Mouse (Mus musculus): ENCODE results near the gene 1700025G04Rik. TPM values are rescaled to one million over a fixed set of nuclear protein-coding genes. Genes with fewer than 3 reads are reported as not detected.

The 1700025G04Rik gene
- polyA plus RNA-seq, 1 experiment from 2014 or later = 16.7 TPM

DNA sequence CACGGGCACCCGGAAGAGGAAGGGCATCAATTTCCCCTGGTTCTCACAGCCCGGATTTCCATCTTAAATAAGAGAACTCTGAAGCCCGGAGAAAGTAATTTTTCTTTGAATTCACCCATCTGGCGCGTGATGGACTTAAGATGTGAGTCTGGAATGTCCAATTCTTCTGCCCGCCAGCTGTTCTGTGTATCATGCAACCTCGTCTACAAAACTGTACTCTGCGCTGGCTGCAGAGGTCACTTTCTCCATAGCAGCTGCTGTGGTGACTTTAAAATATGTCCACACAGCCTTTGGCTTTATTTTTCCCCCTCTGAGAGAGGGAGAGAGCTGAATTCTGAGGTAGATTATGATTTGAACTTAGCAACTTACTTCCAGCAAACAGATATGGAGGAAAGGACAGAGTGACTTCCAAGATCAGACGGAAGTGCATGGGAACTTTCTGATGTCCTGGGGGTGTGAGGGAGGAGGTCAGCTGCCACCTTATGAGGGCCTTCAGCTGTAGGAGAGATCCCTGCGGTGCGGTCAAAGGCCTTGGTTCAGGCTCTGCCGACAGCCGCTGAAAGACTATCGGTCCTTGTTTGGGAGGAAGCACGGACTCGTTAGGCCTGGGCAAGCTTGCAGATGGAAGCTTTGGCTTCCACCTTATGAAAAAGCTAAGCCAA, 226.7 kb downstream of the 1700025G04Rik start:
- no peaks in the 10 kb centered on the region for H3K36me3 ChIP-seq (ENCODE audit: control insufficient read depth, insufficient read depth, low read length)
- H3K27ac ChIP-seq (ENCODE audit: low read length) = peak overlapping the region; percentile 90
- peak; percentile 91 for ATAC-seq (ENCODE audit: low read depth)
- no peak overlapping the region for H3K4me2 ChIP-seq (ENCODE audit: low read depth, low read length)
- no peaks in the 10 kb centered on the region; the same call in 1 of the 2 replicates for H3K27me3 ChIP-seq (ENCODE audit: control insufficient read depth, insufficient read depth, low read depth, low read length)
- H3K9me3 ChIP-seq (ENCODE audit: control insufficient read depth, low read length) = no peaks in the 10 kb centered on the region
- H3K9ac ChIP-seq (ENCODE audit: low read length) = no peak overlapping the region
- H3K4me1 ChIP-seq (replicated peaks; ENCODE audit: control insufficient read depth, insufficient read depth, low read length) = peaks cover 4% of the 10 kb centered on the region; the same call in 1 of the 2 replicates
- H3K4me3 ChIP-seq (ENCODE audit: low read length) = no peak overlapping the region
- WGBS = 48% methylated on average over 17 of the region's 17 CpGs

DNA sequence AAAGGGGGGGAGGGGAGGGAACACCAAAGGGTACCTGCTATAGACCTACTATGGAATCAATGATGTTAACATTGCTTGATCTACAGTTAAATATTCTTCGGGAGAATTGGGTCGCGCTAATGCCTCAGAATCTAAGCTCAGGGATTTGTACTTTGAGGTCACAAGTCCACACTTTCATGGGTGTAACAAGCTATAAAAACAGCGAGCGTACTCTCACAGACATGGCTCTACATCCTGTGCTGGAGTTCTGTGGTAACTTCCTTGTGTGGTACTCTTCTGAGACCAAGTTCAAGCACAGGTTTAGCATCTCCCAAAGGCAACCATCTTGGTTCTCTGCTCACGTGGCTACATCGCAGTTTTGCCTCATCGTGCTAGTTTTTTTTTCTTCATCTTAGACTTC, 227.8 kb downstream of the 1700025G04Rik start:
- Histone ChIP-seq H3K4me2 (ENCODE audit: low read depth, low read length) (no peak overlapping the region), H3K4me3 (ENCODE audit: low read length) (no peak overlapping the region), H3K9me3 (ENCODE audit: control insufficient read depth, low read length) (no peaks in the 10 kb centered on the region), H3K4me1 (replicated peaks; ENCODE audit: control insufficient read depth, insufficient read depth, low read length) (peaks cover 4% of the 10 kb centered on the region; the same call in 1 of the 2 replicates), H3K9ac (ENCODE audit: low read length) (no peak overlapping the region), H3K36me3 (ENCODE audit: control insufficient read depth, insufficient read depth, low read length) (no peaks in the 10 kb centered on the region), H3K27ac (ENCODE audit: low read length) (no peak overlapping the region), H3K27me3 (ENCODE audit: control insufficient read depth, insufficient read depth, low read depth, low read length) (no peaks in the 10 kb centered on the region; the same call in 1 of the 2 replicates)
- WGBS = 90% methylated on average over 8 of the region's 8 CpGs
- no peak for ATAC-seq (ENCODE audit: low read depth)

DNA sequence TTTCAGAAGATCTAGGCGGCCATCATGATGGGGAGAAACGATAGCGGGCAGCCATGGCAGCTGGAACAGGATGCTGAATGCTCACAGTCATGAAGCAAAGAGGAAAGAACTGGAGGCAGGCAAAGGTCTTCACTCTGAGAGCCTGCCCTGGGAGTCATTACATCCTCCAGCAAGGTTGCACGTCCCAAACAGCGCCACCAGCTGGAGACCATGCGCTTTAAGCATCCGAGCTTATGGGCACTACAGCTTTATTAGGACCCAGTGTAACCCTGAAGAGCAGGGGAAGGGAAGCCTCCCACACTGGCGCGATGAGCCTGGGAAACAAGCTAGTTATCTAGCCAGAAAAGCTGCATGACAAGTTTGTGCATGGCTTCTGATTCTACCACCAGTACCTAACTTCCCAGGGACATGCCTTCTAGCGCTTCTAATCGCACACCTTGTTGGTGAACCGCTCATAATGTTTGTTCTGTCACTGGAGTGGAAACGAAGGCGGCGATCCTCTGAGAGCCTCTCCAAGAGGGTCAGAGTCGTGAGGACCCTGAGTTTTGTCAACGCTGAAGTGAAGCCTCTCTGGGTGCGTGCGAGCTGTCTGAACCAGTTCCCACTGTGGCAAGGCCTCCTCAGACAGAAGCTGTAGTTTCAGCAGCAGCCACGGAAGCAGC, 228.5 kb downstream of the 1700025G04Rik start:
- WGBS = 57% methylated on average over 20 of the region's 20 CpGs
- H3K4me2 ChIP-seq (ENCODE audit: low read depth, low read length) = no peak overlapping the region
- no peak for ATAC-seq (ENCODE audit: low read depth)
- H3K27ac ChIP-seq (ENCODE audit: low read length) = no peak overlapping the region
- H3K4me1 ChIP-seq (replicated peaks; ENCODE audit: control insufficient read depth, insufficient read depth, low read length) = peaks cover 4% of the 10 kb centered on the region; the same call in 1 of the 2 replicates
- H3K27me3 ChIP-seq (ENCODE audit: control insufficient read depth, insufficient read depth, low read depth, low read length) = no peaks in the 10 kb centered on the region; the same call in 1 of the 2 replicates
- no peak overlapping the region for H3K9ac ChIP-seq (ENCODE audit: low read length)
- no peaks in the 10 kb centered on the region for H3K36me3 ChIP-seq (ENCODE audit: control insufficient read depth, insufficient read depth, low read length)
- H3K9me3 ChIP-seq (ENCODE audit: control insufficient read depth, low read length) = no peaks in the 10 kb centered on the region
- H3K4me3 ChIP-seq (ENCODE audit: low read length) = no peak overlapping the region

DNA sequence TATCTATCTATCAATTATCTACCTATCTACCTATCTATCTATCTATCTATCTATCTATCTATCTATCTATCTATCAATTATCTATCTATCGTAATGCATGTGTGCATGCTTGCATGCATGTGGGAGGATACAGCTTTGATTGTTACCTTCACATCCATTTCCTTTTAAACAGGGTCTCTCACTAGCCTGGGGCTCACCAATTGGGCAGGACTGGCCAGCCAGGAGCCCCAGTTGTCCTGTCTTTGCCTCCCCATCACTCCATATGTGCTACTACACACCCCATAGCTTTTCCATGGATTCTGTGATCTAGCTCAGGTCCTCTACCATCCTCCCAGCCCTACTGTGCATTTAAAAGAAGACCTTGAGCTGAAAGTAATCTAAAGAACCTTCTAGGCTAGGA, 231.5 kb downstream of the 1700025G04Rik start:
- Histone ChIP-seq H3K4me3 (ENCODE audit: low read length) (no peak overlapping the region), H3K27ac (ENCODE audit: low read length) (no peak overlapping the region), H3K27me3 (ENCODE audit: control insufficient read depth, insufficient read depth, low read depth, low read length) (no peaks in the 10 kb centered on the region; the same call in 1 of the 2 replicates), H3K4me2 (ENCODE audit: low read depth, low read length) (no peak overlapping the region), H3K4me1 (replicated peaks; ENCODE audit: control insufficient read depth, insufficient read depth, low read length) (no peaks in the 10 kb centered on the region), H3K36me3 (ENCODE audit: control insufficient read depth, insufficient read depth, low read length) (no peaks in the 10 kb centered on the region), H3K9me3 (ENCODE audit: control insufficient read depth, low read length) (no peaks in the 10 kb centered on the region), H3K9ac (ENCODE audit: low read length) (no peak overlapping the region)
- no peak for ATAC-seq (ENCODE audit: low read depth)
- 89% methylated on average over 1 of the region's 1 CpGs for WGBS

DNA sequence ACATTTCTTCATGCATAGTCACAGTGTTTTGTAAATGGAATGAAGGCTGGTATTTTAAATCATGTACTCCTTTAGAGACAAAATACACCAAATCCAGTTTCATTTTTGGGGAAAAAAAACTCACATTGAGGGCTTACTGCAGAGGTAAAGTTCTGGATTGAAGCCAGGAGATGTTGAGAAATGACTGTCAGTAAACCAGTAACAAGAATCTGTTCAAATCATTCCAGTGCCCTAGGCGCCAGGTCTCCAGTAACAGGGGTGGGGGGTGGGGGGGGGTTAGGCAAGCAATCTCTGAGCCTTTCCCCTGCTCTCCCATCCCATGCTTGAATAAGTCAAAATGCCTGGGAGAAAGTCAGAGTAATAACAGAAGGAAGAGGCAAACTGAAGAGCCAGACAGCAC, 234.4 kb downstream of the 1700025G04Rik start:
- no peak overlapping the region for H3K9ac ChIP-seq (ENCODE audit: low read length)
- H3K36me3 ChIP-seq (ENCODE audit: control insufficient read depth, insufficient read depth, low read length) = no peaks in the 10 kb centered on the region
- H3K27ac ChIP-seq (ENCODE audit: low read length) = no peak overlapping the region
- no peaks in the 10 kb centered on the region for H3K9me3 ChIP-seq (ENCODE audit: control insufficient read depth, low read length)
- WGBS = 40% methylated on average over 1 of the region's 1 CpGs
- no peaks in the 10 kb centered on the region; the same call in 1 of the 2 replicates for H3K27me3 ChIP-seq (ENCODE audit: control insufficient read depth, insufficient read depth, low read depth, low read length)
- H3K4me3 ChIP-seq (ENCODE audit: low read length) = no peak overlapping the region
- ATAC-seq (ENCODE audit: low read depth) = no peak
- H3K4me1 ChIP-seq (replicated peaks; ENCODE audit: control insufficient read depth, insufficient read depth, low read length) = no peaks in the 10 kb centered on the region
- no peak overlapping the region for H3K4me2 ChIP-seq (ENCODE audit: low read depth, low read length)

DNA sequence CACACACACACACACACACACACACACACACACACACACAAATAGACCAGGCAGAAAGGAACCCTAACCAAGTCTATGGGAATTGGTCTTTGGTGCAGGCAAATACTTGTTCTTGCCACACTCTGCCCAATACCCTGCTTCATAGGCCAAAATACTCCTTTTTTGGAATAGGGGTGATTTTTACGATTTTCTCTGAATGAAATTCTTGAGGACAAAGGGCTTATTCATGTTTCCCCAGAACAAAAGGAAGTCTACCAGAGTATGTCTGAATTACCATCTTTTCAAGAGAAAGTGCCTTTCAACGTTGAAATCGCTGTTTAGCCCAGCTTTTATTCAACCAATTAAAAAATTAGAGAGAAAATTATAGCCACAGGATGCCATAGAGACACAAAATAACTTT, 237.9 kb downstream of the 1700025G04Rik start:
- no peak overlapping the region for H3K9ac ChIP-seq (ENCODE audit: low read length)
- WGBS = 75% methylated on average over 3 of the region's 3 CpGs
- no peak for ATAC-seq (ENCODE audit: low read depth)

DNA sequence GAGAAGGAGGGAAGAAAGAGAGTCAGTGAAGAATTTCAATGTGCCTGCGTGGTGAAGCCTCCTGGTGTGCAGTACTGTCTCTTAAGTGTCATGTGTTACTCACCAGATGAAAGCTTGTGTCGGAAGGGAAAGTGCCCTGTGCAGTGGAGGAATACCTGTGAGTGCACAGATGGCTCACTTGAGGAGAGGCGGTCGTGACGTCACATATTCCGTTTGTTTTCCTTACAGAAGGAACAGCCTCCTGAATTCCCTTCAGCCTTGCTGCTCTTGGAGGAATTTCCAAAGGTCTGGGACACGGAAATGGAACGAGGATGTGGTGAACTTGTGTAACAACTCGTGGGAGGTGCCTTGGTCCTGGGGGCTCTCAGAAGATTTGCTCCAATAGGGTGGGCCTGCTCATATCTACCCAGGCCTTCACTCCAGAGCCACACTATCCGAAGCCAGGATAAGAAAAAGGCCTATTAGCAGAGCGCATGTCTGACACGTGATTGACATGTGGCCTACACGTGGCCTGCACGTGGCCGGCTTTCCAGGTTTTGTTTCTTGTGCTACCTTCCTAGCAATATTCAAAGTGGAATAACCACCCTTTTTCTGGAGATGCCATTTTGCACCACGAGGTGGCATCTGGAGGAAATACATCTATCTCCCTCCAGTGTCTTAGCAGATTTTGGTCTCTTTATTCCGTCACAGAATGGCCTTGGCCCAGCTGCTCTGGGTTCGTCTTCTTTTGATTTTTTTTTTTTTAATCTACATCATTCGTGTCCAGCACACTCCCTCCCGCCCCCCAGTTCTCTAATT, 238.7 kb downstream of the 1700025G04Rik start:
- no peaks in the 10 kb centered on the region for H3K4me1 ChIP-seq (replicated peaks; ENCODE audit: control insufficient read depth, insufficient read depth, low read length)
- no peak overlapping the region for H3K4me3 ChIP-seq (ENCODE audit: low read length)
- ATAC-seq (ENCODE audit: low read depth) = no peak
- WGBS = 79% methylated on average over 20 of the region's 20 CpGs
- no peaks in the 10 kb centered on the region for H3K27me3 ChIP-seq (ENCODE audit: control insufficient read depth, insufficient read depth, low read depth, low read length)
- H3K27ac ChIP-seq (ENCODE audit: low read length) = no peak overlapping the region
- no peaks in the 10 kb centered on the region for H3K36me3 ChIP-seq (ENCODE audit: control insufficient read depth, insufficient read depth, low read length)
- H3K4me2 ChIP-seq (ENCODE audit: low read depth, low read length) = no peak overlapping the region
- H3K9me3 ChIP-seq (ENCODE audit: control insufficient read depth, low read length) = no peaks in the 10 kb centered on the region
- no peak overlapping the region for H3K9ac ChIP-seq (ENCODE audit: low read length)

More for the DNA sequence above, 237.9 kb downstream of the 1700025G04Rik start:
- Histone ChIP-seq H3K4me3 (ENCODE audit: low read length) (no peak overlapping the region), H3K27me3 (ENCODE audit: control insufficient read depth, insufficient read depth, low read depth, low read length) (no peaks in the 10 kb centered on the region), H3K36me3 (ENCODE audit: control insufficient read depth, insufficient read depth, low read length) (no peaks in the 10 kb centered on the region), H3K27ac (ENCODE audit: low read length) (no peak overlapping the region), H3K4me2 (ENCODE audit: low read depth, low read length) (no peak overlapping the region), H3K9me3 (ENCODE audit: control insufficient read depth, low read length) (no peaks in the 10 kb centered on the region), H3K4me1 (replicated peaks; ENCODE audit: control insufficient read depth, insufficient read depth, low read length) (no peaks in the 10 kb centered on the region)

DNA sequence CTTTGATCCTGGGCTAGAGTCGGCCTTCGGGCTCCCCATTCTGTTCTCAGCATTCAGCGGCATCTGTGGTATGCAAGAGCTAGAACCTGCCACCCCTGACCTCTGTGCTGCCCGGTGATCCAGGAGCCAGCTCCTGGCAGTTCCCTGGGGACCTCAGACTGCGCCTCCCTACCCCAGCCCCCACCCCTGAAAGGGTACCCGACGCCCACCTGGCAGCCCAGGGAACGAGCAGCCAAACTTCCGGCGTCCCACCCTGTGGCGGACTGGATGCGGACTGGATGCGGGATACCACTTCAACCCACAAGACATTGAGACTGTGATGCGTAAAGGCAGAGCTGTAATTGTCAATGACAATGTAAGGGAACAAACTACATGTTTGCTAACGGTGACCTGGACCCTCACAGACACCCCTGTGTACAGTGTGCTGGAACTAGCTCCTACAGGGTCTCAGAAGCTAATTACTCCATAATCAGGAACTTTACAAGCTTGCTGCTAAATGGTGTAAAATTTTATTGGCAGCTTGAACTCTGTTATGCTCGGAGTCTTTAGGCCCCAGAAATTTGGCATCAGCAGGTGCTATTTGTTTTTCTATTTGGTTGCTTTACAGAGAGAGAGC, 239.8 kb downstream of the 1700025G04Rik start:
- no peak overlapping the region for H3K27ac ChIP-seq (ENCODE audit: low read length)
- H3K4me1 ChIP-seq (replicated peaks; ENCODE audit: control insufficient read depth, insufficient read depth, low read length) = no peaks in the 10 kb centered on the region
- no peak overlapping the region for H3K4me3 ChIP-seq (ENCODE audit: low read length)
- H3K9ac ChIP-seq (ENCODE audit: low read length) = no peak overlapping the region
- H3K9me3 ChIP-seq (ENCODE audit: control insufficient read depth, low read length) = no peaks in the 10 kb centered on the region
- H3K27me3 ChIP-seq (ENCODE audit: control insufficient read depth, insufficient read depth, low read depth, low read length) = no peaks in the 10 kb centered on the region
- ATAC-seq (ENCODE audit: low read depth) = no peak
- no peaks in the 10 kb centered on the region for H3K36me3 ChIP-seq (ENCODE audit: control insufficient read depth, insufficient read depth, low read length)
- 78% methylated on average over 16 of the region's 16 CpGs for WGBS
- H3K4me2 ChIP-seq (ENCODE audit: low read depth, low read length) = no peak overlapping the region

DNA sequence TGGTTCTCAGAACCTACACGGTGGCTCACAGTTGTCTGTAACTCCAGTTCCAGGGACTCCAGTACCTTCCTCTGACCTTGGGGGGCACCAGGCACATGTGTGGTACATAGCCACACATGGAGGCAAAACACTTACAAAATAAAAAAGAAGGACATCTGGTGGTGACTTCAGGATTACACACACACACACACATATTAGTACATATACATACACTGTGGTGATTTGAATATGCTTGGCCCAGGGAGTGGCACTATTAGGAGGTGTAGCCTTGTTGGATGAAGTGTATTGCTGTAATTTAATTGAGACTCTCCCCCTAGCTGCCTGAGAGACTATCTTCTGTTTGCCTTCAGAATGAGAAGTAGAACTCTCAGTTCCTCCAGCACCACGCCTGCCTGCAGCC, 241.6 kb downstream of the 1700025G04Rik start:
- Histone ChIP-seq H3K36me3 (ENCODE audit: control insufficient read depth, insufficient read depth, low read length) (no peaks in the 10 kb centered on the region), H3K27ac (ENCODE audit: low read length) (no peak overlapping the region), H3K9me3 (ENCODE audit: control insufficient read depth, low read length) (no peaks in the 10 kb centered on the region), H3K4me1 (replicated peaks; ENCODE audit: control insufficient read depth, insufficient read depth, low read length) (no peaks in the 10 kb centered on the region), H3K4me2 (ENCODE audit: low read depth, low read length) (no peak overlapping the region), H3K9ac (ENCODE audit: low read length) (no peak overlapping the region), H3K27me3 (ENCODE audit: control insufficient read depth, insufficient read depth, low read depth, low read length) (no peaks in the 10 kb centered on the region), H3K4me3 (ENCODE audit: low read length) (no peak overlapping the region)
- ATAC-seq (ENCODE audit: low read depth) = no peak
- WGBS = 93% methylated on average over 2 of the region's 2 CpGs

Measured in lung, embryonic 16.5 days (tissue).